Mouse (Mus musculus) stomach, postnatal 0 days (tissue): ENCODE measurements around the gene Zcchc14.

Experiments
- CTCF ChIP-seq: IDR thresholded peaks from 2 replicates; pipeline ENCODE4 v1.5.1; 2016; ENCODE audit warnings: antibody characterized with exemption, low read depth, mild to moderate bottlenecking, moderate library complexity
- EP300 ChIP-seq: optimal IDR thresholded peaks from 2 replicates; pipeline ENCODE3; 2016; ENCODE audit warnings: antibody characterized with exemption

- TF ChIP-seq CTCF (peak; percentile 67), EP300 (no peak)
Measured at GRCm38 (mm10) chr8:121674524-121674923, 21.8 kb upstream of the Zcchc14 start.
